Comparison of ENCODE assay signal across 14 mouse cellular contexts in the genomic region with DNA sequence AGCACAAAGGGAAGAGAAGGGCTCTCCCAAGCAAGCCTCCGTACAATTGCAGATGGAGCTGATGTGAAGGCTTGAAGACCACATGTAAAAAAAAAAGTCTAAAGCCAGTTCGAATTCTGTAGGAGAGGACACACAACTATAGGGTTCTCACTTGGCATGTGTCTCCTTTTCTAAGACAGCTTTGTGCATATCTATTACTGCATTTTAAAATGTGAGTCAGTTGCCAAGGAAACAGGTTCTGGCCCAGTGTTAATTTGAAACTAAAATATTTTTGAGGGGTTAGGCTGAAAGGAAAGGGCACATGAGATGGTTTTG. TPM values are rescaled to one million over a fixed set of nuclear protein-coding genes. Genes with fewer than 3 reads are reported as not detected.
DNase-seq lines count a peak whose midpoint lies in the region; ATAC-seq and TF ChIP-seq lines count a peak whose summit lies in the region.
"Had no signal": no experiment of that assay in that cellular context is flagged by ENCODE, and none has a peak within 500 bp of the region (broad histone marks: within the 10 kb centered on the region; RNA-seq: fewer than 3 reads in every experiment).

No protein-coding gene starts in this region.

- TF ChIP-seq POLR2A in cortical plate, adult 2 months (IDR thresholded peaks at IDR 0.05; ENCODE audit: extremely low read depth, insufficient read depth, low read length), result no peak

- peaks cover 46% of the 10 kb centered on the region for H3K4me1 ChIP-seq in heart, embryonic 16.5 days (ENCODE audit: control insufficient read depth, insufficient read depth, low read length)
- H3K4me1 ChIP-seq in E14TG2a.4 (replicated peaks; ENCODE audit: low read depth, low read length), result peaks cover 76% of the 10 kb centered on the region
- H3K4me1 ChIP-seq in cortical plate, adult 2 months (ENCODE audit: control insufficient read depth, insufficient read depth, low read length), result peaks cover 7% of the 10 kb centered on the region; the same call in 1 of the 2 replicates
- peaks cover 44% of the 10 kb centered on the region for H3K4me1 ChIP-seq in midbrain, embryonic 12.5 days

- no peaks in the 10 kb centered on the region for H3K9me3 ChIP-seq in heart, embryonic 16.5 days (replicated peaks; ENCODE audit: control insufficient read depth, low read length)
- H3K9me3 ChIP-seq in E14TG2a.4 (ENCODE audit: low read length), result no peaks in the 10 kb centered on the region
- no peaks in the 10 kb centered on the region for H3K9me3 ChIP-seq in midbrain, embryonic 12.5 days

- H3K4me3 ChIP-seq in heart, embryonic 16.5 days (ENCODE audit: low read length), result no peak overlapping the region
- peak overlapping the region; percentile 8; the same call in 1 of the 2 replicates for H3K4me3 ChIP-seq in E14TG2a.4 (replicated peaks; ENCODE audit: low read length)
- peak overlapping the region; percentile 63 for H3K4me3 ChIP-seq in cortical plate, adult 2 months (ENCODE audit: insufficient read depth, low read length)
- peak overlapping the region; percentile 20; the same call in 1 of the 2 replicates for H3K4me3 ChIP-seq in midbrain, embryonic 12.5 days
- H3K4me3 ChIP-seq: myocyte had no signal

- H3K36me3 ChIP-seq in heart, embryonic 16.5 days (ENCODE audit: control insufficient read depth, insufficient read depth), result no peaks in the 10 kb centered on the region
- H3K36me3 ChIP-seq in E14TG2a.4 (ENCODE audit: insufficient read depth, low read length), result no peaks in the 10 kb centered on the region
- no peaks in the 10 kb centered on the region for H3K36me3 ChIP-seq in midbrain, embryonic 12.5 days

- H3K4me2 ChIP-seq in heart, embryonic 16.5 days (ENCODE audit: low read depth, low read length), result no peak overlapping the region
- H3K4me2 ChIP-seq in midbrain, embryonic 12.5 days (replicated peaks), result peak overlapping the region; percentile 28

- 0 out of 2 replicates have a peak overlapping the region, but pooled peaks have one; percentile 16 for H3K9ac ChIP-seq in heart, embryonic 16.5 days (ENCODE audit: low read length)
- no peak overlapping the region for H3K9ac ChIP-seq in midbrain, embryonic 12.5 days (replicated peaks)

- TF ChIP-seq CTCF in E14TG2a.4 (conservative IDR thresholded peaks at IDR 0.05; ENCODE audit: low read length), result no peak
- TF ChIP-seq CTCF in cortical plate, adult 2 months (IDR thresholded peaks at IDR 0.05; ENCODE audit: extremely low read depth, insufficient read depth, low read length), result no peak

- H3K27ac ChIP-seq in heart, embryonic 16.5 days (ENCODE audit: low read length), result peak overlapping the region; percentile 52; the same call in 1 of the 2 replicates
- H3K27ac ChIP-seq in cortical plate, adult 2 months (ENCODE audit: insufficient read depth, low read length), result peak overlapping the region; percentile 95
- H3K27ac ChIP-seq in midbrain, embryonic 12.5 days (replicated peaks), result peak overlapping the region; percentile 35; the same call in 1 of the 2 replicates

- 69% methylated on average over 2 of the region's 2 CpGs for WGBS in heart, embryonic 16.5 days
- 86% methylated on average over 2 of the region's 2 CpGs for WGBS in midbrain, embryonic 12.5 days

- no peaks in the 10 kb centered on the region for H3K27me3 ChIP-seq in heart, embryonic 16.5 days (ENCODE audit: control insufficient read depth, insufficient read depth, low read length)
- H3K27me3 ChIP-seq in E14TG2a.4 (ENCODE audit: insufficient read depth, low read length), result no peaks in the 10 kb centered on the region
- H3K27me3 ChIP-seq in midbrain, embryonic 12.5 days, result peaks cover 14% of the 10 kb centered on the region

- intact Hi-C loops in heart, postnatal 36 days (cut with DNase I), result no loop called here

- ATAC-seq in heart, embryonic 16.5 days (replicated peaks; ENCODE audit: extremely low read depth, insufficient read depth, low FRiP score), result no peak
- ATAC-seq in midbrain, embryonic 12.5 days (ENCODE audit: low FRiP score, low read depth), result no peak
- no peak for ATAC-seq in frontal cortex, adult (ENCODE audit: low TSS enrichment)

- DNase-seq in heart, postnatal 36 days, result no peak
- DNase-seq in ovary, adult 18-20 months (ENCODE audit: low spot score), result no peak
- DNase-seq in natural killer cell, adult 2 months (ENCODE audit: low spot score in 2 of 2), result no peak
- DNase-seq: cerebellum, adult 9-10 months; heart, postnatal 10 days; kidney, adult 8-10 months; lung, postnatal 4 days; thymus, adult 2 months had no signal

RNA-seq across cellular contexts. Expression of a gene that starts 22.4 kb away (rescaled TPM):
- 28.3 and 29.6 TPM in 2 replicates for polyA plus RNA-seq in heart, embryonic 16.5 days (2015; fragmentation: Nextera tagmentation; extraction: Ambion mirVana)
- total RNA-seq in heart, postnatal 36 days (2021), result 10 to 100 TPM; 39.1 to 39.8 TPM
- polyA plus RNA-seq in cortical plate, adult 2 months (2012; rRNA removed), result 19.1 and 20.3 TPM in 2 replicates
- polyA plus RNA-seq in midbrain, embryonic 12.5 days (2016; fragmentation: Nextera tagmentation; extraction: Ambion mirVana), result 17.7 and 19.4 TPM in 2 replicates

Comparison
In these comparisons a context has a peak if more than half of its experiments do, and no peak if none do; other contexts are left out.
1. H3K27ac ChIP-seq: peak in every context shown above with its lines; median percentile 95 in cortical plate, adult 2 months; 52 in heart, embryonic 16.5 days; 35 in midbrain, embryonic 12.5 days.